Mouse (Mus musculus) heart, adult 9 months (tissue): ENCODE data around the gene Gm21190.
"Not testable (repeated sequence)": the region's sequence is repeated elsewhere in the genome, so short reads cannot be mapped to it uniquely, and the experiment has no call there.

Experiments used
- DNase-seq, 2 experiments: peaks; one replicate each; pipeline ENCODE4 v3.0.0; 2022; ENCODE audit warnings: low spot score in 2 of 2

Gm21190 gene

GRCm38 (mm10) chr5:15529122-15529521, at the start of gene Gm21190:
Gene Gm21190, minus strand, starts transcription at chr5:15529222.
- DNase-seq, result not testable (repeated sequence)

DNA sequence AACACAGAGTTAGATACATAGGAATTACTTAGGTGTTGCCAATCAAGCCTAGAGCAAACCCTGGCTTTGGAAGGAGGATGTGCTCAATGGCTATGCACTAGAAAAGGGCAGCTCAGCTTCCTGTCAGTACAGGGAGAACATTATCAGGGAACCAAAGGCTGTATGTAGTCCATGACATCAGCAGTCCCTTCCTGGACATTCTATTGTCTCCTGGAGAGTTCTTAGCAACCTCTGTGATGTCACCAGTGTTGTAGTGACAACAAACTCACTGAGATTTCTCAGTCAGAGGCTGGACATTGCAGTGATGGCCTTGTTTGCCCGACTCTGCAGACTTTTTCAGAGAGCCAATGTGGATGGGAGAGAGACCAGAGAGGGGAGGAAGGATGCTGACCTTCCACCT, 48.0 kb upstream of the Gm21190 start, which contains the start of gene Gm21083:
Gm21083 (plus strand) TSS at position 301 of the 400 bp plus-strand sequence.
- not testable (repeated sequence) for DNase-seq

DNA sequence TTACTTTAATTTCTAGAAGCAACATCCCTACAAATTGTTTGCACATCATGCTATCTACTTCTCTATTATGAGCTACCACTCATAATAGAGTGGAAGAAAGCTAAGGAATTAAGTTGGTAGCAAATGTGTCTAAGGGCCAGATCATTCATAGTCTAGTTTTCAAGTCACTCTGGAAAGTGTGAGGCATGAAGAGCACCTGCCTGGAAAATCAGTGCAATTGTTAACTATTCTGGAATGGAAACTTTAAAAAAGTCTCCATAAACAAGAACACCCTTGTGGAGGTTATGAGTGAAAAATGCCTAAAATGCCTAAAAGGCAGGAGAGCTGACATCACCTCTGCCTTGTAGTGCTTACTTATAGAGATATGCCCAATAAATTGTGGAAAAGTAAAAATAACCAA, 44.7 kb upstream of the Gm21190 start:
- not testable (repeated sequence) for DNase-seq

- DNase-seq, result not testable (repeated sequence)
Measured at GRCm38 (mm10) chr5:15561425-15562264, 32.6 kb upstream of the Gm21190 start.

- not testable (repeated sequence) for DNase-seq
Measured at GRCm38 (mm10) chr5:15558654-15559053, 29.6 kb upstream of the Gm21190 start.

GRCm38 (mm10) chr5:15549606-15550005, 20.6 kb upstream of the Gm21190 start:
- DNase-seq, result not testable (repeated sequence)

GRCm38 (mm10) chr5:15549134-15549533, 20.1 kb upstream of the Gm21190 start:
- not testable (repeated sequence) for DNase-seq

DNA sequence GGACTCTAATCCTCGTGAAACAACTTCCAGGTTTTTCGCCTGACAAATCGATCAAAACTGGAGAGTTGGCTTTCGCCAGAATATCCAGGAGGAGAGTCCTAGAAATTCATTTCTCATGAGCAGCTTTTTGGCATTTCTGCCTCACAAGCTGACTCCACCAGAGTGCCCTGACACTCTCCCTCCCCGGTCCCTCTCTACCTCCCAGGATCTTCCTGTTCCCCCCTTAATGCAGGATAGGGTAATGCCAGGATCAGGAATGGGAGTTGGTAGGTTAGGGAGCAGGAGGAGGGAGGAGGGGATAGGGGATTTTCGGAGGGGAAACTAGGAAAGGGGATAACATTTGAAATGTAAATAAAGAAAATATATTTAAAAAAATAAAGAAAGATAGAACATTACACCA, 19.6 kb upstream of the Gm21190 start:
- not testable (repeated sequence) for DNase-seq

- not testable (repeated sequence) for DNase-seq
Measured at GRCm38 (mm10) chr5:15522470-15522869, 6.6 kb downstream of the Gm21190 start.

GRCm38 (mm10) chr5:15522028-15522427, 7.0 kb downstream of the Gm21190 start:
- not testable (repeated sequence) for DNase-seq

DNA sequence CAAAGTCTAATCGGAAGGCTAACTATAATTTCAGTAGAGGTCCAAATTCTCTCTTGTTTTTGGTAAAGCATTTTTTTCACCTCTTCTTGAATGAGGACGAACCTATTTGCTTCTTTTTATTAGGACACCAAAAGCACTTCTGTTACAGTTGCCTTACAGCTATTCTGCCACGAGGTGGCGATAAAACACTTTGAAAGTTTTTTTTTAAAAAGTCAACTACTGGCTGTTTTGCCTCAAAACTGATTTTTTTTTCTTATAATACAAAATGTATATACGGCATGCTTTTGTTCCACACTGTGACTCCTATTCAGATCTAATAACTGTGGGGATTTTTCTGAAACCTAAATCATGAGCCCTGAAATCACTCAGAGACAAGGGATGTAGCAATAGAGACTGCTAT, 8.6 kb downstream of the Gm21190 start:
- DNase-seq, result not testable (repeated sequence)

- not testable (repeated sequence) for DNase-seq
Measured at GRCm38 (mm10) chr5:15517150-15517549, 11.9 kb downstream of the Gm21190 start.

GRCm38 (mm10) chr5:15512236-15512635, 16.8 kb downstream of the Gm21190 start:
- not testable (repeated sequence) for DNase-seq

- DNase-seq, result not testable (repeated sequence)
Measured at GRCm38 (mm10) chr5:15509911-15510310, 19.1 kb downstream of the Gm21190 start.

DNA sequence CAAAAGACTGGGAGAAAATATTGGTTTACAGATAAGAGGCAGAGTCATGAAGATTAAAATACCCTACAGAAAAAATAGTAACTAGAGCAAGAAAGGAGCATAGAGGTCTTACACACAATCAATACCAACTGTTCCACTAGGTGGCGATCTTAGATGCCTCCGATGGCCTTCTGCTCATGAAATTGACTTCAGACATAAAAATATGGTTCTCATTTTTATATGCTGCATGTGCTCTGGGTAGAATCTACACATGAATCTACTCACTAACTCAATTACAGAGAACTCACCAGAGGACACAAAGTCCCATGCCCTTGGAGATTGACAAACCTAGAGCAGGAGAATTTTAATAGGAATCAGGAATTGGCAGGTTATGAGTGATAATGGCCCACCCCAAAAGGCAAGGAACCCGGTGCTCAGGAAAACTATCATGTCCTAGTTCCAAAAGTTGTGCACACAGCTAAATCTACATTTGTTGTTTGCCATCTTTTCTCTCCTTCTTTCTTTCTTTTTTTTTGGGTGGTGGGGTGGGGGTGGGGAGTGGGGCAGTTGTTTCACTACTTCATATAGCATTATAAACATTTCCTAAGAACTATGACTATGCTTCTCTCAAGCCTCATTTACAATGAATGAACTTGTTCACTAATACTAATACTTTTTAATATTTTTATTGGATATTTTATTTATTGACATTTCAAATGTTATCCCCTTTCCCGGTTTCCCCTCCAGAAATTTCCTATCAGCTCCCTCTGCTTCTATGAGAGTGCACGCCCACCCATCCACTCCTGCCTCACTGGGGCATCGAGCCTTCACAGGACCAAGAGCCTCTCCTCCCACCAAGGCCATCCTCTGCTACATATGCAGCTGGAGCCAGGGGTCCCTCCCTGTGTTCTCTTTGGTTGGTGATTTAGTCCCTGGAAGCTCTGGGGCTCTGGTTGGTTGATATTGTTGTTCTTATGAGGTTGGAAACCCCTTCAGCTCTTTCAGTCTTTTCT, 20.3 kb downstream of the Gm21190 start:
- not testable (repeated sequence) for DNase-seq

GRCm38 (mm10) chr5:15507757-15508459, 21.1 kb downstream of the Gm21190 start:
- DNase-seq, result not testable (repeated sequence)

DNA sequence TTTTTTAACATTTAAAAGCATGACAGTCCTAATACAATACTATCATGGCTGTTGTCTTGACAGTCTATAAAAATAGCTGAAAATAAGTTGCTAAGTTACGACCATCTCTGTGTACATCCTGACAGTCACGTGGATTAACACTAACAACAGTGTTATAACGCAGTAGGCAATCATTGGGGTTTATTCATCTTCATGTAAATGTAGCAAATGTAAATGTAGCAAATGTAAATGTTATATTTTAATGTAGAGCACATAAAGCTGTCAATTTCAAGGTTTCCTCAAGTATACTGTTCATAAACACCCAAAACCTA, 21.8 kb downstream of the Gm21190 start:
- no peak for DNase-seq

DNA sequence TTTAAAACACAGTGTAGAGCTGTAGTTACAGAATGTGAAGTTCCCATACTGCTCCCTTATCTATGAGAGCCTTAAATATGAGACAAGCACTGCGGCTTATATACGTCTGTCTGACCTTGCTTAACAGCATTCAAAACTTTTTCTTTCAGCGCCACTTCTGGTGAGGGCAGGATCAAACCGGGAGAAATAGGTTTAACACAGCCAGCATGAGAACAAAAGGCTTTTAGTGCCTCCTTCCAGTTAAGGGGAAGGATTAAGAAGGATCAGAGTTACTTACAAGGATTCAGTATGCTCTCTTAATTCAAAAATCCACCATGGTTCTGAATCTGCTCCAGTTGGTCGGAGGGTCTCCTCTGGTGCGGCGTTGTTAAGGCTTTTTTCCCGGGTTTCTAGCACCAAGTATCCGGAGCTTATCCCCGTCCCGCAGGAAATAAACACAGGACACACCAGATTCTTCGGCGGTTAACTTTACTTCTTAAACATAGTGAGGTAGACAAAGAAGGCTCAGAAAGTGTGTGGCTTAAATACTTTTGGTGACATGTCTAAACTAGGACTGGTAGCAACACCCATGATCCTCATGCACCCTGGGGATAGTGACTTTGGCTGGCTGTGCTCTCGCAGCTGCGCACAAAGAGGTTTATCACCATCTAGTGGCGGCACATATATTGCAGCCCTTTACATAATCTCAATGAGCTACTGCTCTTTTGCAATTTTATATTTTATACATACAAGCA, 22.3 kb downstream of the Gm21190 start:
- no peak for DNase-seq

GRCm38 (mm10) chr5:15498774-15499400, 30.1 kb downstream of the Gm21190 start:
- DNase-seq, result not testable (repeated sequence)

DNA sequence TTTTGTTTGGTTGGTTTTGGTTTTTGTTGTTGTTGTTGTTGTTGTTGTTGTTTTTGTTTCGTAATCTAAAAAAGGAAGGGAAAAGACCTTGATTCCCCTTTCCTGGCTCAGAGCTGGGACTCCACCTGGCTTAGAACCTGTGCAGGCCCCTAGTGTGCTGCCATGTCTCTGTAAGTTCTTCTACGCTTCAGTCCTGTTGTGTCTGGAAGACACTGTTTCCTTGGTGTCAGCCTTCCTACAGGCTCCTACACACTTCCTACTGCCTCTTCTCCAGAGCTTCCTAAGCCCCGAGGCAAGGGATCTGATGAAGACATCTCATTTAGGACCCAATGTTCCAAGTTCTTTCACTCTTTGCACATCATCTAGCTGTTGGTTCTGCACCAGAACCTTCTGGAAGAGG, 30.7 kb downstream of the Gm21190 start:
- DNase-seq, result not testable (repeated sequence)
